Mouse (Mus musculus) kidney, embryonic 16.5 days (tissue): ENCODE measurements at regions not wholly inside any gene's neighbourhood (a gene's known extent, or its start where the extent isn't known, plus 50 kb on each side); places are given as distances from the start of the nearest gene placed in this dataset.
"Not testable (repeated sequence)": the region's sequence is repeated elsewhere in the genome, so short reads cannot be mapped to it uniquely, and the experiment has no call there.

Experiments used
- ATAC-seq: fragments of 200-750 bp; cut with Nextera tagmentation; 2 replicates; pipeline ENCODE4 v1.8.0; 2017; ENCODE audit warnings: moderate TSS enrichment; ENCODE audit not compliant: low FRiP score, low TSS enrichment
- H3K27ac ChIP-seq: fragments of 300-500 bp; sonication (generic); 2 replicates; pipeline ENCODE4 v1.5.1; 2014; ENCODE audit warnings: low read length
- H3K27me3 ChIP-seq: fragments of 300-500 bp; sonication (generic); 2 replicates; pipeline ENCODE4 v1.6.1; 2014; ENCODE audit warnings: low read length, control low read depth, mixed read lengths; ENCODE audit not compliant: insufficient read depth
- H3K36me3 ChIP-seq: fragments of 300-500 bp; sonication (generic); 2 replicates; pipeline ENCODE4 v1.6.1; 2014; ENCODE audit warnings: low read length, control low read depth, mixed read lengths; ENCODE audit not compliant: insufficient read depth
- H3K4me1 ChIP-seq: fragments of 300-500 bp; sonication (generic); 2 replicates; pipeline ENCODE4 v1.6.1; 2014; ENCODE audit warnings: low read length, control low read depth, mixed read lengths; ENCODE audit not compliant: insufficient read depth
- H3K4me2 ChIP-seq: fragments of 300-500 bp; sonication (generic); replicated peaks from 2 replicates; pipeline ENCODE4 v1.6.1; 2014; ENCODE audit warnings: low read depth, low read length
- H3K4me3 ChIP-seq: fragments of 300-500 bp; sonication (generic); 2 replicates; pipeline ENCODE4 v1.5.1; 2014; ENCODE audit warnings: mild to moderate bottlenecking, low read length
- H3K9ac ChIP-seq: fragments of 300-500 bp; sonication (generic); replicated peaks from 2 replicates; pipeline ENCODE4 v1.6.1; 2014; ENCODE audit warnings: low read length
- H3K9me3 ChIP-seq: fragments of 300-500 bp; sonication (generic); 2 replicates; pipeline ENCODE4 v1.6.1; 2016; ENCODE audit warnings: low read length, control low read depth
- WGBS: fragments of 180-500 bp; shearing (Covaris S2); extraction: QIAGEN DNeasy Blood & Tissue Kit; methylation state at CpG from one replicate; pipeline ENCODE4 v1.1.7; 2014; 5-methylcytosine and 5-hydroxymethylcytosine counted together

DNA sequence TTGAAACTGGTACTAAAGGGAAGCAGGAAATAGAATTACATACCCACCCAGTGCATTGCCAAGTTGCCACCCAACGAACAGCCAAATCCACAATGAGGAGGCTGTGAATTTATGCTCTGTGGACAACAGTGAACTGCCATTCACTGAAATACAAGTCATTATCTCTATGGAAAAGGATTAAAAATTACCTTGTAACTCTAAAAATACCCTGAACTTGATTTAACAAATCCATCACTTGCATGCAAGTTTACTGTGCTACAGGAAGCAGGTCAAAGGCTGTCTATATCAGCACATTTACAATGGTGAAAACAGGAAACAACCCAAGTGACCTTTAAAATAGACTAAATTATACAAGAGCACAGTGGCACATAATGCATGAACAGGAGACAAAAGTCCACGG lies 202.2 kb upstream of the Sema6d start:
- H3K9ac ChIP-seq, result no peak overlapping the region
- H3K4me2 ChIP-seq, result no peak overlapping the region
- H3K4me1 ChIP-seq, result no peaks in the 10 kb centered on the region
- H3K9me3 ChIP-seq, result no peaks in the 10 kb centered on the region
- H3K36me3 ChIP-seq, result no peaks in the 10 kb centered on the region
- 0 out of 2 replicates have a peak, but pooled peaks have one; percentile 27 for ATAC-seq
- no peaks in the 10 kb centered on the region for H3K27me3 ChIP-seq
- 69% methylated on average over 2 of the region's 2 CpGs for WGBS
- no peak overlapping the region for H3K4me3 ChIP-seq
- no peak overlapping the region for H3K27ac ChIP-seq

DNA sequence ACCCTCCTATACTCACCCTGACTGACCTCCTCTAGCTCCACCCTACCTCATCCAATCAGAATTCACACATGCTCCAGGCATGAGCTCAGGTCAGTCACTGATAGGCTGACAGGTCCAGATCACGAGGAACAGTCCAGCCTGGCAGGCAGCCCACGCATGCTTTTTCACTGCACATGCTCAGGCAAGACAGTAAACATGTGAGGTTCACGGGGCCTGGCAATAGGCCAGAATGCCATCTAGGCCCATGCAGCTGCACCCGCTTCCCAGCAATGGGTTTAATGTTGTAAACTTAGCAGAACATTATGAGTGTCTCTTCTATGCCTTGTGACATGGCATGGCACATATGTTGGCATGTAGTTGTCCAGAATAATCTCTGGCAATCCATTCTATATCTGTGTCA lies 177.8 kb upstream of the Sema6d start:
- H3K9ac ChIP-seq, H3K4me3 ChIP-seq, H3K27me3 ChIP-seq, H3K27ac ChIP-seq, H3K36me3 ChIP-seq, ATAC-seq, H3K4me2 ChIP-seq, H3K9me3 ChIP-seq, H3K4me1 ChIP-seq: not testable (repeated sequence)
- 84% methylated on average over 4 of the region's 4 CpGs for WGBS

DNA sequence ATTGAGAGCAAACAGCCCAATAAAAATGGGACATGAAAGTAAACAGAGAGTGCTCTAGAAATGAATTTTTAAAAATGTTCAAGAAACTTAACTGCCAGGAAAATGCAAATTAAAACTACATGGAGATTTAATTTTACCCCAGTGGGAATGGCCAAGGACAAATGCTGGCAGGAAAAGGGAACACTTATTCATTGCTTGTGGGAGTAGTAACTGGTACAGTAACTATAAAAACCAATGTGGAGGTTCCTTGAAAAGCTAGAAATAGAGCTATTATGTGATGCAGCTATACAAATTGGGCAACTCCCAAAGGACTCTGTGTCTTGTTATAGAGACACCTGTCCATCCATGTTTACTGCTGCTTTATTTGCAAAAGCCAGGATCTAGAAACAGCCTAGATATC lies 175.7 kb upstream of the Sema6d start:
- Histone ChIP-seq H3K4me2 (no peak overlapping the region), H3K36me3 (no peaks in the 10 kb centered on the region), H3K9ac (no peak overlapping the region), H3K4me1 (no peaks in the 10 kb centered on the region), H3K9me3 (no peaks in the 10 kb centered on the region), H3K27ac (no peak overlapping the region), H3K27me3 (no peaks in the 10 kb centered on the region), H3K4me3 (no peak overlapping the region)
- no peak for ATAC-seq

DNA sequence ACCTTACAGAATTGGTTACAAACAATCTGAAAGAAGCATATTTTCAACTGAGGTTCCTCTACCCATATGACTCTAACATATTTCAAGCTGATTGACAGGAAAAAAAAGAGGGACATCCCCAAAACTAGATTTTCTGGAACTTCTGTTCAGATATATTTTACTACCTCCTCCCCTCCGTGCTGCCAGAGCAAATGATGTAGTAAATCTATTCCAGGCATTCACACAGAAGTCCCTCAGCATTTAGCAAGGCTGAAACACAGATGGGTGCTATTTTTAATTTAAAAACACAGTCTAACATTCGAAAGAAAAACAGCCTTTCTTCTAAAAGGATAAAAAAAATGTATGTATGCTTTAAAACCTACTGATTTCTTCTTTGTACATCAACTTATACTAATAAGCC lies 169.4 kb upstream of the Sema6d start:
- Histone ChIP-seq H3K4me3 (no peak overlapping the region), H3K4me1 (no peaks in the 10 kb centered on the region), H3K27me3 (no peaks in the 10 kb centered on the region), H3K36me3 (no peaks in the 10 kb centered on the region), H3K9ac (no peak overlapping the region), H3K9me3 (no peaks in the 10 kb centered on the region), H3K27ac (no peak overlapping the region), H3K4me2 (no peak overlapping the region)
- 42% methylated on average over 2 of the region's 2 CpGs for WGBS
- no peak for ATAC-seq

DNA sequence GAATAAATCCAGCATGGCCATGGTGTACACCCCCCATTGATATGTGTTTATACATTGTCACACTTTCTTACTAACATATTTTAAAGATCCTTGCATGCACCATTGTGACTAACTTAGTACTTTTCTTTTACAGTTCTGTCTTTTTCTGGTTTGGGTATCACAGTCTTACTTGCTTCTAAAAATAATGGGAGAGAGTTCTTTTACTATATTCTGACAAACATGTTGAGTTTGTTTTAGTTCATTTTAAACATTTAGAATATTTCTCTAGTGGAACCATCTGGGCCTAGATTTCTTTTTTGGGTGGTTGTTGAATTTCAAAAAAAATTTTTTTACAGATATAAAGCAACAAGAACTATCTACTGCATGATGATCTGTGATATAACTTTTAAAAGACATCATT lies 161.7 kb upstream of the Sema6d start:
- Histone ChIP-seq H3K4me3 (no peak overlapping the region), H3K9ac (no peak overlapping the region), H3K27ac (no peak overlapping the region), H3K9me3 (no peaks in the 10 kb centered on the region), H3K4me1 (no peaks in the 10 kb centered on the region), H3K36me3 (no peaks in the 10 kb centered on the region), H3K4me2 (no peak overlapping the region), H3K27me3 (no peaks in the 10 kb centered on the region)
- ATAC-seq, result no peak

DNA sequence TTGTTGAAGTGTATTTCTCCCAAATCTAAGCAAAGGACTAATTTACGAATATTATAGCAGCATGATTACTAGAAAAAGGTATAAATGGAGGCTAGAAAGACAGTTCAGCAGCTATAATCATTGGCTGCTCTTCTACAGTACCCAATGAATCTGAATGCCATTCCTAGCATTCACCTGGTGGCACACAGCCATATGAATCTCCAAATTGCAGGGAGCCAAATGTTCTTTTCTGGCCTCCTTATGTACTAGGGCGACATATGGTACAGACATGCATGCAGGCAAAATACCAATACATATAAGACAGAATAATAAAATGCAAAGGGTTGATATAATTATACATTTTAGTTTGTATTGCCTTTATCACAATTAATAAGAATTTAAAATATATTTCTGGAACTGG lies 152.9 kb upstream of the Sema6d start:
- no peak overlapping the region for H3K4me2 ChIP-seq
- 90% methylated on average over 2 of the region's 2 CpGs for WGBS
- no peaks in the 10 kb centered on the region for H3K9me3 ChIP-seq
- H3K27me3 ChIP-seq, result no peaks in the 10 kb centered on the region
- H3K36me3 ChIP-seq, result no peaks in the 10 kb centered on the region
- ATAC-seq, result no peak
- H3K27ac ChIP-seq, result no peak overlapping the region
- no peaks in the 10 kb centered on the region for H3K4me1 ChIP-seq
- no peak overlapping the region for H3K9ac ChIP-seq
- H3K4me3 ChIP-seq, result no peak overlapping the region

DNA sequence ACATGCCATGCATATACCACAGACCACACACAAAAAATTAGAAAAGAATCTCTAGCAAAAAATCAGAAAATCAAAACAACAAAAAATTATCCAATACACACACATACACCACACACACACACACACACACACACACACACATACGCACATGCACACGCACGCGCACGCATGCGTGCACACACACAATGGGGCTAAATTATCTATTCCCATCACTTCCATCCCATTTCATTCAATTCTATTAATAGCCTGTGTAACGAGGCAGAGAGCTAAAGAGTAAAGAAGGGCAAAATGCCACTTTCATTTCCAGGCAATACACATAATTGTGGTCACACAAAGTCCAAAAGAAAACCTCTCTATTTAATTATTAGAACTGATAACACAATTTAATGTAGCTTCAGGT lies 126.2 kb upstream of the Sema6d start:
- H3K4me2 ChIP-seq, result no peak overlapping the region
- 91% methylated on average over 7 of the region's 7 CpGs for WGBS
- no peak for ATAC-seq

DNA sequence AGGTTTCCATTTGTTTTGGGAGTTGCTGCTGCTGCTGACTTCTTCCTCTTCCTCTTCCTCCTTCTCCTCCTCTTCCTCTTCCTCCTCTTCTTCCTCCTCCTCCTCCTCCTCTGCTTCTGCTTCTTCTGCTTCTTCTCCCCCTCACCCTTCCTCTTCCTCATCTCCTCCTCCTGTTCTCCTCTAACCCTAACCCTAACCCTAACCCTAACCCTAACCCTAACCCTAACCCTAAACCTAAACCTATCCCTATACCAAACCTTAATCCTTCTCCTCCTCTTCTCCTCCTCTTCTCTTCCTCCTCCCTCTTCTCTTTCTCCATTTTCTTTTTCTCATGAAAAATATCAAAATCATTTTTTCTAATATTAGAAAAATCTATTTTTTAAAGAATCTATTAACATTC lies 86.3 kb upstream of the Sema6d start:
- ATAC-seq, result no peak
- H3K9me3 ChIP-seq, result no peaks in the 10 kb centered on the region
- H3K9ac ChIP-seq, result no peak overlapping the region
- no peak overlapping the region for H3K4me2 ChIP-seq
- H3K27ac ChIP-seq, result no peak overlapping the region
- H3K27me3 ChIP-seq, result no peaks in the 10 kb centered on the region
- no peaks in the 10 kb centered on the region for H3K36me3 ChIP-seq
- no peak overlapping the region for H3K4me3 ChIP-seq
- H3K4me1 ChIP-seq, result no peaks in the 10 kb centered on the region

More for the DNA sequence above, 126.2 kb upstream of the Sema6d start:
- no peaks in the 10 kb centered on the region for H3K9me3 ChIP-seq
- H3K36me3 ChIP-seq, result no peaks in the 10 kb centered on the region
- H3K4me1 ChIP-seq, result no peaks in the 10 kb centered on the region
- no peak overlapping the region for H3K9ac ChIP-seq
- H3K4me3 ChIP-seq, result no peak overlapping the region
- no peaks in the 10 kb centered on the region for H3K27me3 ChIP-seq
- no peak overlapping the region for H3K27ac ChIP-seq

DNA sequence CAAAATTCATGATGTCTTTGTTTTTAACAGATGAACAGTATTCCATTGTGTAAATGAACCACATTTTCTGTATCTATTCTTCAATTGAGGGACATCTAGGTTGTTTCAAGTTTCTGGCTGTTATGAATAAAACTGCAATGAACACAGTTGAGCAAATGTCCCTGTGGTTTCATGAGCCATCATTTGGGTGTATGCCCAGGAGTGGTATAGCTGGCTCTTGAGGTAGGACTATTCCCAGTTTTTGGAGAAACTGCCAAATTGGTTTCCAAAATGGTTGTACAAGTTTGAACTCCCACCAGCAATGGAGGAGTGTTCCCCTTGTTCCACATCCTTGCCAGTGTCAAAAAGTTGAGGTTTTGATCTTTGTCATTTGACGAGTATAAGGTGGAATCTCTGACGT lies 74.2 kb upstream of the Sema6d start:
- H3K4me2 ChIP-seq, result no peak overlapping the region
- no peak overlapping the region for H3K4me3 ChIP-seq
- H3K27ac ChIP-seq, result no peak overlapping the region

More for the DNA sequence above, 74.2 kb upstream of the Sema6d start:
- no peak for ATAC-seq
- Histone ChIP-seq H3K36me3 (no peaks in the 10 kb centered on the region), H3K9ac (no peak overlapping the region), H3K9me3 (no peaks in the 10 kb centered on the region), H3K4me1 (no peaks in the 10 kb centered on the region), H3K27me3 (no peaks in the 10 kb centered on the region)
- WGBS, result 85% methylated on average over 2 of the region's 2 CpGs
